Mouse (Mus musculus): Measurements from ENCODE around the gene Igdcc3. TPM values are rescaled to one million over a fixed set of nuclear protein-coding genes. Genes with fewer than 3 reads are reported as not detected.

The Igdcc3 gene
- total and polyA plus RNA-seq, 3 experiments, result 0.21 to 0.26 TPM; not detected in 1

- peak; percentile 99 for TF ChIP-seq ETS1 (conservative IDR thresholded peaks at IDR 0.05; ENCODE audit: low read depth, low read length)
- TF ChIP-seq BHLHE40 (IDR thresholded peaks at IDR 0.05; ENCODE audit: low read depth, low read length), result no peak
- no peak; the same call in 1 of the 2 replicates for TF ChIP-seq MAX (IDR thresholded peaks at IDR 0.05; ENCODE audit: low read length)
- peak; percentile 65 for TF ChIP-seq MAZ (IDR thresholded peaks at IDR 0.05; ENCODE audit: low read depth, low read length)
- peak; percentile 56; the same call in 1 of the 2 replicates for TF ChIP-seq NRF1 (IDR thresholded peaks at IDR 0.05; ENCODE audit: low read depth, low read length)
- TF ChIP-seq ZC3H11A (IDR thresholded peaks at IDR 0.05; ENCODE audit: low read depth, low read length), result peak; percentile 55; the same call in 1 of the 2 replicates
- no peak for TF ChIP-seq UBTF (IDR thresholded peaks at IDR 0.05; ENCODE audit: low read depth, low read length)
- TF ChIP-seq SIN3A (IDR thresholded peaks at IDR 0.05; ENCODE audit: low read length), result peak; percentile 92
- TF ChIP-seq JUN (IDR thresholded peaks at IDR 0.05; ENCODE audit: insufficient read depth, low read depth, low read length), result no peak
- TF ChIP-seq PAX5 (IDR thresholded peaks at IDR 0.05; ENCODE audit: low read length), result no peak
- TF ChIP-seq TCF12 (IDR thresholded peaks at IDR 0.05; ENCODE audit: low read depth, low read length), result peak; percentile 96
- peak; percentile 72 for TF ChIP-seq MAFK (IDR thresholded peaks at IDR 0.05; ENCODE audit: insufficient replicate concordance, low read length)
- peak; percentile 76 for TF ChIP-seq HCFC1 (IDR thresholded peaks at IDR 0.05; ENCODE audit: low read depth, low read length)
- no peak; the same call in 1 of the 2 replicates for TF ChIP-seq ELF1 (IDR thresholded peaks at IDR 0.05; ENCODE audit: low read depth, low read length)
- peak; percentile 100 for TF ChIP-seq POLR2AphosphoS2 (IDR thresholded peaks at IDR 0.05; ENCODE audit: low read depth, low read length)
Measured at GRCm38 (mm10) chr9:65195982-65196737, 55.2 kb downstream of the Igdcc3 start (continued).

- dilution Hi-C loops (cut with MboI; ENCODE audit: extremely low pct_ligation_motif_present, extremely low pct_unique_long_range_greater_than_20kb, low sequenced_read_pairs), result no loop called here
- peak; percentile 91 for TF ChIP-seq BHLHE40 (IDR thresholded peaks at IDR 0.05; ENCODE audit: low read depth, low read length)
- no peak for TF ChIP-seq E2F4 (IDR thresholded peaks at IDR 0.05; ENCODE audit: insufficient replicate concordance, low read depth, low read length)
- peak; percentile 30 for TF ChIP-seq RAD21 (IDR thresholded peaks at IDR 0.05; ENCODE audit: low read depth, low read length)
- peak in 1 of 2 experiments; percentile 85; a peak in 2 of 4 replicates for TF ChIP-seq CTCF (conservative IDR thresholded peaks at IDR 0.05 in 1 of 2, IDR thresholded peaks at IDR 0.05 in 1 of 2; ENCODE audit: low read depth in 2 of 2, low read length in 2 of 2)
- TF ChIP-seq ETS1 (conservative IDR thresholded peaks at IDR 0.05; ENCODE audit: low read depth, low read length), result peak; percentile 41; the same call in 1 of the 2 replicates
- peak; percentile 80 for TF ChIP-seq SMC3 (IDR thresholded peaks at IDR 0.05; ENCODE audit: low read depth, low read length)
- Histone ChIP-seq H3K27ac (ENCODE audit: insufficient read depth, low read depth) (no peak overlapping the region), H3K4me2 (ENCODE audit: insufficient read depth, low read depth, poor library complexity, severe bottlenecking) (peak overlapping the region; percentile 81), H3K36me3 (replicated peaks in 1 of 2; ENCODE audit: control insufficient read depth in 1 of 2, insufficient read depth in 1 of 2, low read length in 1 of 2) (no peaks in the 10 kb centered on the region), H3K9ac (ENCODE audit: insufficient read depth, low read depth) (no peak overlapping the region; the same call in 1 of the 2 replicates), H3K27me3 (replicated peaks) (peaks cover 2% of the 10 kb centered on the region), H3K4me3 (replicated peaks in 1 of 3; ENCODE audit: low read depth in 2 of 3, low read length in 2 of 3, poor library complexity in 1 of 3) (no peak overlapping the region), H3K79me2 (replicated peaks; ENCODE audit: control insufficient read depth, extremely low read depth, insufficient read depth, poor library complexity, severe bottlenecking) (no peaks in the 10 kb centered on the region), H3K9me3 (replicated peaks; ENCODE audit: low read length) (no peaks in the 10 kb centered on the region), H3K4me1 (ENCODE audit: control insufficient read depth in 1 of 2, insufficient read depth in 2 of 2) (peaks cover 13 to 41% of the 10 kb centered on the region in 2 experiments)
- in situ Hi-C loops (cut with MboI; ENCODE audit: low pct_ligation_motif_present, low pct_unique_long_range_greater_than_20kb, low sequenced_read_pairs), result no loop called here
- peak; percentile 84 for DNase-seq (ENCODE audit: extremely low read depth)
Measured at GRCm38 (mm10) chr9:65196738-65197569, 56.0 kb downstream of the Igdcc3 start.

All from CH12.LX (cell line).